ENCODE assay signal across 14 mouse cellular contexts in genomic region chr9:57566846-57567245, GRCm38 (mm10). TPM values are rescaled to one million over a fixed set of nuclear protein-coding genes. Genes with fewer than 3 reads are reported as not detected.
DNase-seq lines count a peak whose midpoint lies in the region; ATAC-seq and TF ChIP-seq lines count a peak whose summit lies in the region.
"Had no signal": no experiment of that assay in that cellular context is flagged by ENCODE, and none has a peak within 500 bp of the region (broad histone marks: within the 10 kb centered on the region; RNA-seq: fewer than 3 reads in every experiment).

No protein-coding gene starts in this region.

- H3K9ac ChIP-seq in neural tube, embryonic 15.5 days (replicated peaks): no peak overlapping the region

- 67% methylated on average over 8 of the region's 8 CpGs for WGBS in neural tube, embryonic 15.5 days
- 27% methylated on average over 8 of the region's 8 CpGs for WGBS in small intestine, adult 2 months
- 63% methylated on average over 8 of the region's 8 CpGs for WGBS in lung, adult 2 months

- H3K27me3 ChIP-seq in neural tube, embryonic 15.5 days (replicated peaks): no peaks in the 10 kb centered on the region
- H3K27me3 ChIP-seq in small intestine, adult 2 months (ENCODE audit: control insufficient read depth, insufficient read depth, low read length): no peaks in the 10 kb centered on the region

- H3K36me3 ChIP-seq in neural tube, embryonic 15.5 days: peaks cover 24% of the 10 kb centered on the region
- peaks cover 29% of the 10 kb centered on the region for H3K36me3 ChIP-seq in small intestine, adult 2 months (ENCODE audit: control insufficient read depth, insufficient read depth, low read length)

- TF ChIP-seq CTCF in small intestine, adult 2 months (IDR thresholded peaks at IDR 0.05; ENCODE audit: extremely low read depth, insufficient read length, insufficient replicate concordance, low read depth, low read length): peak; percentile 68; the same call in 1 of the 2 replicates
- no peak for TF ChIP-seq CTCF in lung, adult 2 months (IDR thresholded peaks at IDR 0.05; ENCODE audit: insufficient read depth, low read length)

- H3K4me1 ChIP-seq in neural tube, embryonic 15.5 days: peaks cover 36% of the 10 kb centered on the region
- H3K4me1 ChIP-seq in small intestine, adult 2 months (ENCODE audit: control insufficient read depth, insufficient read depth, insufficient read length, low read length): peaks cover 30% of the 10 kb centered on the region
- H3K4me1 ChIP-seq in lung, adult 2 months (ENCODE audit: control insufficient read depth, insufficient read depth, low read length): peaks cover 11% of the 10 kb centered on the region

- peak; percentile 91 for DNase-seq in heart, adult 11 months
- DNase-seq in heart, adult 9 months (ENCODE audit: low spot score in 2 of 2): no peak
- DNase-seq in neural tube, embryonic 10.5 days (ENCODE audit: extremely low spot score, low spot score): no peak
- peak; percentile 94 for DNase-seq in kidney, adult 9 months
- no peak for DNase-seq in gastrocnemius, adult 8-10 months (ENCODE audit: low spot score in 2 of 2)
- no peak for DNase-seq in lung, adult 2 months
- DNase-seq: layer of hippocampus, postnatal 36 days had no signal

- peak overlapping the region; percentile 64; the same call in 1 of the 2 replicates for H3K27ac ChIP-seq in neural tube, embryonic 15.5 days (replicated peaks)
- H3K27ac ChIP-seq in small intestine, adult 2 months (ENCODE audit: insufficient read depth, low read depth, low read length): no peak overlapping the region; the same call in 1 of the 2 replicates
- H3K27ac ChIP-seq: forebrain, embryonic 10.5 days; hindbrain, embryonic 10.5 days had no signal

- no peak for TF ChIP-seq POLR2A in small intestine, adult 2 months (IDR thresholded peaks at IDR 0.05; ENCODE audit: low read depth, low read length)
- no peak for TF ChIP-seq POLR2A in lung, adult 2 months (IDR thresholded peaks at IDR 0.05; ENCODE audit: borderline replicate concordance, extremely low read depth, low read depth, low read length)

- no peak overlapping the region for H3K4me3 ChIP-seq in neural tube, embryonic 15.5 days (replicated peaks)
- H3K4me3 ChIP-seq in small intestine, adult 2 months (ENCODE audit: low read depth, low read length): no peak overlapping the region
- H3K4me3 ChIP-seq in lung, adult 2 months (replicated peaks; ENCODE audit: extremely low read depth, low read depth, low read length): no peak overlapping the region
- H3K4me3 ChIP-seq: forebrain, embryonic 10.5 days; hindbrain, embryonic 10.5 days had no signal

- H3K4me2 ChIP-seq in neural tube, embryonic 15.5 days: no peak overlapping the region

- ATAC-seq in neural tube, embryonic 15.5 days (ENCODE audit: low FRiP score): no peak
- ATAC-seq: midbrain, embryonic 16.5 days had no signal

- no peaks in the 10 kb centered on the region for H3K9me3 ChIP-seq in neural tube, embryonic 15.5 days (replicated peaks)
- H3K9me3 ChIP-seq: forebrain, embryonic 10.5 days; hindbrain, embryonic 10.5 days had no signal

RNA-seq across cellular contexts. Expression of gene Scamp2, which starts 6.1 kb away (rescaled TPM):
- 43.5 and 48.5 TPM in 2 replicates for polyA plus RNA-seq in neural tube, embryonic 15.5 days (2015; fragmentation: Nextera tagmentation; extraction: Ambion mirVana)
- 89.7 and 207 TPM in 2 replicates for polyA plus RNA-seq in small intestine, adult 2 months (2012; rRNA removed)
- total RNA-seq in gastrocnemius, adult 8-10 months (2022): 10 to 100 TPM; 35.5 to 42.9 (median 37.1) TPM
- polyA plus RNA-seq in lung, adult 2 months (2012; rRNA removed): 83.0 and 103 TPM in 2 replicates

RNA-seq across cellular contexts. Expression of gene Mpi, which starts 14.3 kb away (rescaled TPM):
- polyA plus RNA-seq in neural tube, embryonic 15.5 days (2015; fragmentation: Nextera tagmentation; extraction: Ambion mirVana): 75.8 and 81.7 TPM in 2 replicates
- 51.8 and 117 TPM in 2 replicates for polyA plus RNA-seq in small intestine, adult 2 months (2012; rRNA removed)
- total RNA-seq in gastrocnemius, adult 8-10 months (2022): 10 to 100 TPM; 71.2 to 89.3 (median 74.4) TPM
- 18.1 and 28.4 TPM in 2 replicates for polyA plus RNA-seq in lung, adult 2 months (2012; rRNA removed)

RNA-seq across cellular contexts. Expression of gene Ulk3, which starts 22.4 kb away (rescaled TPM):
- 32.1 and 36.5 TPM in 2 replicates for polyA plus RNA-seq in neural tube, embryonic 15.5 days (2015; fragmentation: Nextera tagmentation; extraction: Ambion mirVana)
- 8.7 and 14.0 TPM in 2 replicates for polyA plus RNA-seq in small intestine, adult 2 months (2012; rRNA removed)
- total RNA-seq in gastrocnemius, adult 8-10 months (2022): 1 to 10 TPM; 3.3 to 4.8 (median 4.2) TPM
- 23.2 and 34.2 TPM in 2 replicates for polyA plus RNA-seq in lung, adult 2 months (2012; rRNA removed)

RNA-seq across cellular contexts. Expression of gene Fam219b, which starts 29.5 kb away (rescaled TPM):
- polyA plus RNA-seq in neural tube, embryonic 15.5 days (2015; fragmentation: Nextera tagmentation; extraction: Ambion mirVana): 22.3 and 23.8 TPM in 2 replicates
- 6.0 and 8.2 TPM in 2 replicates for polyA plus RNA-seq in small intestine, adult 2 months (2012; rRNA removed)
- 1 to 10 TPM; 4.3 to 6.5 (median 5.5) TPM for total RNA-seq in gastrocnemius, adult 8-10 months (2022)
- 9.5 and 16.9 TPM in 2 replicates for polyA plus RNA-seq in lung, adult 2 months (2012; rRNA removed)

RNA-seq across cellular contexts. Expression of gene Cplx3, which starts 39.2 kb away (rescaled TPM):
- polyA plus RNA-seq in neural tube, embryonic 15.5 days (2015; fragmentation: Nextera tagmentation; extraction: Ambion mirVana): 0.11 and 0.23 TPM in 2 replicates
- polyA plus RNA-seq in small intestine, adult 2 months (2012; rRNA removed): not detected in 2 replicates
- not detected for total RNA-seq in gastrocnemius, adult 8-10 months (2022)
- polyA plus RNA-seq in lung, adult 2 months (2012; rRNA removed): not detected in 2 replicates
- polyA plus RNA-seq: gonadal fat pad, adult 2 months; lung, embryonic 16.5 days had no signal

Comparison
In these comparisons a context has a peak if more than half of its experiments do, and no peak if none do; other contexts are left out.
1. DNase-seq: peak in heart, adult 11 months (single experiment) and kidney, adult 9 months (single experiment); none in heart, adult 9 months (0 of 2), neural tube, embryonic 10.5 days (single experiment), gastrocnemius, adult 8-10 months (0 of 2) and lung, adult 2 months (single experiment).